Mouse (Mus musculus) intestine, embryonic 15.5 days (tissue): Measurements from ENCODE around the gene Smad9. TPM values are rescaled to one million over a fixed set of nuclear protein-coding genes. Genes with fewer than 3 reads are reported as not detected.

ENCODE experiments used
- ATAC-seq: fragments of 200-750 bp; cut with Nextera tagmentation; 2 replicates; pipeline ENCODE4 v1.8.0; 2017; ENCODE audit warnings: moderate TSS enrichment, moderate library complexity
- H3K27ac ChIP-seq: fragments of 300-500 bp; sonication (generic); 2 replicates; pipeline ENCODE4 v1.5.1; 2015; ENCODE audit warnings: mild to moderate bottlenecking, inconsistent platforms
- H3K27me3 ChIP-seq: fragments of 300-500 bp; sonication (generic); replicated peaks from 2 replicates; pipeline ENCODE4 v1.6.1; 2015; ENCODE audit warnings: inconsistent platforms
- H3K36me3 ChIP-seq: fragments of 300-500 bp; sonication (generic); 2 replicates; pipeline ENCODE4 v1.6.1; 2015; ENCODE audit warnings: inconsistent platforms
- H3K4me1 ChIP-seq: fragments of 300-500 bp; sonication (generic); replicated peaks from 2 replicates; pipeline ENCODE4 v1.6.1; 2015; ENCODE audit warnings: inconsistent platforms
- H3K4me2 ChIP-seq: fragments of 300-500 bp; sonication (generic); replicated peaks from 2 replicates; pipeline ENCODE4 v1.6.1; 2015; ENCODE audit warnings: mild to moderate bottlenecking, inconsistent platforms
- H3K4me3 ChIP-seq: fragments of 300-500 bp; sonication (generic); replicated peaks from 2 replicates; pipeline ENCODE4 v1.5.1; 2015; ENCODE audit warnings: inconsistent platforms
- H3K9ac ChIP-seq: fragments of 300-500 bp; sonication (generic); 2 replicates; pipeline ENCODE4 v1.6.1; 2015; ENCODE audit warnings: inconsistent platforms
- H3K9me3 ChIP-seq: fragments of 300-500 bp; sonication (generic); 2 replicates; pipeline ENCODE4 v1.6.1; 2016; ENCODE audit warnings: inconsistent platforms
- WGBS: fragments of 180-500 bp; shearing (Covaris S2); methylation state at CpG from one replicate; pipeline ENCODE4 v1.1.7; 2015; 5-methylcytosine and 5-hydroxymethylcytosine counted together
- polyA plus RNA-seq: library from polyadenylated mRNA; unstranded; fragments of >200 nt; fragmentation: Nextera tagmentation; extraction: Ambion mirVana; gene quantifications from 2 replicates; pipeline ENCODE4 v1.2.1, GENCODE M21; 2015

Smad9 gene
- polyA plus RNA-seq, 1 experiment from 2014 or later, result 1.6 TPM

GRCm38 (mm10) chr3:54832491-54832890 lies 77.1 kb downstream of the Smad9 start:
- WGBS, result 84% methylated on average over 3 of the region's 3 CpGs
- Histone ChIP-seq H3K9ac (no peak overlapping the region), H3K4me1 (no peaks in the 10 kb centered on the region), H3K4me3 (no peak overlapping the region), H3K36me3 (no peaks in the 10 kb centered on the region), H3K4me2 (no peak overlapping the region), H3K9me3 (no peaks in the 10 kb centered on the region), H3K27me3 (no peaks in the 10 kb centered on the region), H3K27ac (no peak overlapping the region)
- no peak for ATAC-seq

- H3K27ac ChIP-seq, result no peak overlapping the region
- H3K9ac ChIP-seq, result no peak overlapping the region
- H3K27me3 ChIP-seq, result no peaks in the 10 kb centered on the region
- H3K4me2 ChIP-seq, result no peak overlapping the region
- H3K4me1 ChIP-seq, result no peaks in the 10 kb centered on the region
- H3K36me3 ChIP-seq, result no peaks in the 10 kb centered on the region
- ATAC-seq, result no peak
- WGBS, result 51% methylated on average over 2 of the region's 2 CpGs
- no peaks in the 10 kb centered on the region for H3K9me3 ChIP-seq
- no peak overlapping the region for H3K4me3 ChIP-seq
These were observed 80.0 kb downstream of the Smad9 start for GRCm38 (mm10) chr3:54835421-54835820.

Other genes with a start within 250 kb of the Smad9 start
- gene Supt20, start 62.8 kb upstream of the Smad9 start, polyA plus RNA-seq, result 76.8 and 84.1 TPM in 2 replicates
- 0.28 TPM in 1 of 2 replicates, not detected in the other for gene Gm21958, start 41.2 kb upstream of the Smad9 start, polyA plus RNA-seq
- gene Exosc8, start 20.2 kb upstream of the Smad9 start, polyA plus RNA-seq, result 100 and 110 TPM in 2 replicates
- 62.6 and 66.0 TPM in 2 replicates for gene Alg5, start 20.0 kb upstream of the Smad9 start, polyA plus RNA-seq
- gene Rfxap, start 52.2 kb downstream of the Smad9 start, polyA plus RNA-seq, result 30.0 and 33.9 TPM in 2 replicates
- gene Sertm1, start 160.3 kb downstream of the Smad9 start, polyA plus RNA-seq, result 0.20 and 0.24 TPM in 2 replicates